Mouse (Mus musculus): Measurements from ENCODE around the gene Hras. TPM values are rescaled to one million over a fixed set of nuclear protein-coding genes. Genes with fewer than 3 reads are reported as not detected.

Hras gene
- 139 and 144 TPM in 2 replicates for polyA plus RNA-seq (2015; fragmentation: Nextera tagmentation; extraction: Ambion mirVana)

- H3K4me1 ChIP-seq (ENCODE audit: control insufficient read depth, insufficient read depth, low read length): peaks cover 30% of the 10 kb centered on the region
- H3K9me3 ChIP-seq (replicated peaks; ENCODE audit: control insufficient read depth, low read length, poor library complexity, severe bottlenecking): no peaks in the 10 kb centered on the region
- peaks cover 30% of the 10 kb centered on the region for H3K36me3 ChIP-seq (ENCODE audit: control insufficient read depth, insufficient read depth, low read length)
- ATAC-seq: peak; percentile 95
- H3K27me3 ChIP-seq (ENCODE audit: control insufficient read depth, insufficient read depth, low read depth, low read length): no peaks in the 10 kb centered on the region
- peak within 1 kb of the TSS; percentile 91 for H3K9ac ChIP-seq (ENCODE audit: low read depth, low read length)
- peak within 1 kb of the TSS; percentile 80 for H3K27ac ChIP-seq (ENCODE audit: low read length)
- H3K4me3 ChIP-seq (ENCODE audit: low read depth, low read length): peak within 1 kb of the TSS; percentile 94
- H3K4me2 ChIP-seq (ENCODE audit: low read length): peak within 1 kb of the TSS; percentile 99
- WGBS: under 1% methylated on average over 31 of the region's 39 CpGs
Measured at GRCm38 (mm10) chr7:141193948-141194347, at the start of gene Hras, which contains the start of gene Lrrc56. TSS of gene Hras (minus strand) at chr7:141194005. TSS of gene Lrrc56 (plus strand) at chr7:141194157.

GRCm38 (mm10) chr7:141231551-141231950 is 37.7 kb upstream of the Hras start:
- no peaks in the 10 kb centered on the region for H3K9me3 ChIP-seq (replicated peaks; ENCODE audit: control insufficient read depth, low read length, poor library complexity, severe bottlenecking)
- WGBS: 92% methylated on average over 10 of the region's 10 CpGs
- H3K27ac ChIP-seq (ENCODE audit: low read length): no peak overlapping the region
- no peaks in the 10 kb centered on the region for H3K27me3 ChIP-seq (ENCODE audit: control insufficient read depth, insufficient read depth, low read depth, low read length)
- peaks cover 21% of the 10 kb centered on the region for H3K4me1 ChIP-seq (ENCODE audit: control insufficient read depth, insufficient read depth, low read length)
- no peak overlapping the region for H3K4me3 ChIP-seq (ENCODE audit: low read depth, low read length)
- H3K9ac ChIP-seq (ENCODE audit: low read depth, low read length): no peak overlapping the region
- ATAC-seq: no peak
- peaks cover 20% of the 10 kb centered on the region for H3K36me3 ChIP-seq (ENCODE audit: control insufficient read depth, insufficient read depth, low read length)
- no peak overlapping the region for H3K4me2 ChIP-seq (ENCODE audit: low read length)

GRCm38 (mm10) chr7:141231111-141231510 is 37.3 kb upstream of the Hras start:
- H3K36me3 ChIP-seq (ENCODE audit: control insufficient read depth, insufficient read depth, low read length): peaks cover 18% of the 10 kb centered on the region
- H3K4me2 ChIP-seq (ENCODE audit: low read length): no peak overlapping the region
- no peak for ATAC-seq
- no peak overlapping the region for H3K4me3 ChIP-seq (ENCODE audit: low read depth, low read length)
- H3K9me3 ChIP-seq (replicated peaks; ENCODE audit: control insufficient read depth, low read length, poor library complexity, severe bottlenecking): no peaks in the 10 kb centered on the region
- no peaks in the 10 kb centered on the region for H3K27me3 ChIP-seq (ENCODE audit: control insufficient read depth, insufficient read depth, low read depth, low read length)
- H3K4me1 ChIP-seq (ENCODE audit: control insufficient read depth, insufficient read depth, low read length): peaks cover 21% of the 10 kb centered on the region
- no peak overlapping the region for H3K27ac ChIP-seq (ENCODE audit: low read length)
- no peak overlapping the region for H3K9ac ChIP-seq (ENCODE audit: low read depth, low read length)
- WGBS: 95% methylated on average over 3 of the region's 3 CpGs

DNA sequence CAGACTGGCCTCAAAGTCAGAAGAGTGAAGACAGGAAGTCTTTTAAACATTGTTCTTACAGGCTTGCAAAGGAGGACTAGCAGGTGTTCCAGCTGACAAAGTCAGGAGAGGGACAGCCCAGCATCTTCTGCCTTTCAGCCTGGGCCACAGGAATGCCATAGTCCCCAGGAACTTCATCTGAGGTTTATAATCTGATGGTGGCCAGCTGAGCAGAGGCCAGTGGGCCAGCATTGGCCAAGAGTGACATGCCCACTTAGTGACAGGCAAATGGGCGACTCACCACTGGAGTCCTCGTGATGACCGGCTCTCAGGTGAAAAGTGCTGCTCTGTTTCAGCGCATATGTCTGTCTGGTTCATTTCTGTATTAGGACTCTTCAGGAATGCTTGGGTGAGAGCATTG is 36.8 kb upstream of the Hras start:
- Histone ChIP-seq H3K4me1 (ENCODE audit: control insufficient read depth, insufficient read depth, low read length) (peaks cover 21% of the 10 kb centered on the region), H3K9ac (ENCODE audit: low read depth, low read length) (no peak overlapping the region), H3K36me3 (ENCODE audit: control insufficient read depth, insufficient read depth, low read length) (peaks cover 16% of the 10 kb centered on the region), H3K27ac (ENCODE audit: low read length) (no peak overlapping the region), H3K27me3 (ENCODE audit: control insufficient read depth, insufficient read depth, low read depth, low read length) (no peaks in the 10 kb centered on the region), H3K9me3 (replicated peaks; ENCODE audit: control insufficient read depth, low read length, poor library complexity, severe bottlenecking) (no peaks in the 10 kb centered on the region), H3K4me2 (ENCODE audit: low read length) (no peak overlapping the region), H3K4me3 (ENCODE audit: low read depth, low read length) (no peak overlapping the region)
- 92% methylated on average over 4 of the region's 4 CpGs for WGBS
- ATAC-seq: no peak

GRCm38 (mm10) chr7:141229702-141230101 is 35.9 kb upstream of the Hras start:
- WGBS: 65% methylated on average over 6 of the region's 6 CpGs
- no peak for ATAC-seq
- H3K4me1 ChIP-seq (ENCODE audit: control insufficient read depth, insufficient read depth, low read length): peaks cover 21% of the 10 kb centered on the region
- H3K27me3 ChIP-seq (ENCODE audit: control insufficient read depth, insufficient read depth, low read depth, low read length): no peaks in the 10 kb centered on the region
- H3K4me3 ChIP-seq (ENCODE audit: low read depth, low read length): peak overlapping the region; percentile 100
- peaks cover 14% of the 10 kb centered on the region for H3K36me3 ChIP-seq (ENCODE audit: control insufficient read depth, insufficient read depth, low read length)
- H3K27ac ChIP-seq (ENCODE audit: low read length): no peak overlapping the region
- H3K9ac ChIP-seq (ENCODE audit: low read depth, low read length): peak overlapping the region; percentile 90; the same call in 1 of the 2 replicates
- peak overlapping the region; percentile 94 for H3K4me2 ChIP-seq (ENCODE audit: low read length)
- H3K9me3 ChIP-seq (replicated peaks; ENCODE audit: control insufficient read depth, low read length, poor library complexity, severe bottlenecking): no peaks in the 10 kb centered on the region

DNA sequence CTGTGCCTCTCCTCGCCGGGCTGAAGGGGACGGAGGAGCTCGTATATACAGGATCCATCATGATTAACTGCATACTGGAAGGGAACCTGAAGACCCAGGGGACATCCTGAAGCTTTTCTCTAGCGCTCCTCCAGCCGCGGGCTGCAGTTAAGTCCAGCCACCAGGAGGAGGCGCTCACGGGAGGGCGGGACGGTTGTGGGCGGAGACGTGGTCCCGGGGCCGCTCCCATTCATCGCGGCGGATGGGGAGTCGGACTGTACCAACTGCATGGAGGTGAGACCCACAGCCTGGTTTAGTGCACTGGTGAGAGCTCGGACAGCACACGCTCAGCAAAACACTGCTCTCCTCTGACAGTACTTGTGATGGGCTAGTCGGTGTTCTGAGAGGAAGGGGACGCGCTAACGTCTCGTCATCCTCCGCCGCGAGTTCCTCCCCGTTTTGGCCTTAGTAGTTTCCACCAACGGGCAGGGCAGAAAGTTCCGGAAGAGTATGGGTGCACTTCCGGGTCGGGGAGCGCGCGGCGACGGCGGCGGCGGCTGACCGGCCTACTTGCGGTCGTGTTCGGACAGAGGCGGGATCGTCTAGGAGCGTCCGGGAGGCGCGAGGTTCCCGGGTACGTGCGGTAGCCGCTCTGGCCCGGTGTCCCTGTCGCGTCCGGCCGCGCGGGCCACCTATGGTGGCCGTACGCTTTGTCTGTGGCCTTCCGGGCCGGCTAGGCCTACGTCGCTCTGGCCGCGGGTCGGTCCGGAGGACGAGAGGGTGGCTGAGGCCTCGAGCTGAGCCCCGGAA is 34.7 kb upstream of the Hras start, which contains the start of gene Phrf1:
TSS of gene Phrf1 (plus strand) at position 506 of the 789 bp plus-strand sequence.
- ATAC-seq: peak; percentile 93
- Histone ChIP-seq H3K36me3 (ENCODE audit: control insufficient read depth, insufficient read depth, low read length) (peaks cover 14% of the 10 kb centered on the region), H3K4me3 (ENCODE audit: low read depth, low read length) (peak within 1 kb of the TSS; percentile 100), H3K9me3 (replicated peaks; ENCODE audit: control insufficient read depth, low read length, poor library complexity, severe bottlenecking) (no peaks in the 10 kb centered on the region), H3K4me2 (ENCODE audit: low read length) (peak within 1 kb of the TSS; percentile 94), H3K27me3 (ENCODE audit: control insufficient read depth, insufficient read depth, low read depth, low read length) (no peaks in the 10 kb centered on the region), H3K9ac (ENCODE audit: low read depth, low read length) (peak within 1 kb of the TSS; percentile 90), H3K4me1 (ENCODE audit: control insufficient read depth, insufficient read depth, low read length) (peaks cover 21% of the 10 kb centered on the region), H3K27ac (ENCODE audit: low read length) (peak within 1 kb of the TSS; percentile 99)
- under 1% methylated on average over 76 of the region's 76 CpGs for WGBS

DNA sequence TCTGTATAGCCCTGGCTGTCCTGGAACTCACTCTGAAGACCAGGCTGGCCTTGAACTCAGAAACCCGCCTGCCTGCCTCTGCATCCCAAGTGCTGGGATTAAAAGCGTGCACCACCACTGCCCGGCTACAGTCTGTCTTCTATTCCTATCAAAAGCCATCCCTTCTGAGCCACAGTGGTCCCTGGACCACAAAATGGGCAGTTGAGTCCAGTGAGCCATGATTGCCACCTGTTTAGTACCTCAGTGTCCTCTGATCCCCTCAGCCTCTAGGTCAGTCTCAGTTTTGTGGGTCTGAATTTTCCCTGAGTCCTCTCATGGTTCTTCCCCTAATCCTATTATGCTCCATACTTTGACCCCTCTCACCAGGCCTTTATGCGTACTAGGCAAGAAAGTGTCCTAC is 34.0 kb upstream of the Hras start:
- WGBS: 61% methylated on average over 4 of the region's 4 CpGs
- ATAC-seq: no peak
- Histone ChIP-seq H3K9me3 (replicated peaks; ENCODE audit: control insufficient read depth, low read length, poor library complexity, severe bottlenecking) (no peaks in the 10 kb centered on the region), H3K27me3 (ENCODE audit: control insufficient read depth, insufficient read depth, low read depth, low read length) (no peaks in the 10 kb centered on the region), H3K4me3 (ENCODE audit: low read depth, low read length) (no peak overlapping the region), H3K4me2 (ENCODE audit: low read length) (peak overlapping the region; percentile 35), H3K27ac (ENCODE audit: low read length) (peak overlapping the region; percentile 99), H3K9ac (ENCODE audit: low read depth, low read length) (peak overlapping the region; percentile 90; the same call in 1 of the 2 replicates), H3K36me3 (ENCODE audit: control insufficient read depth, insufficient read depth, low read length) (peaks cover 11% of the 10 kb centered on the region), H3K4me1 (ENCODE audit: control insufficient read depth, insufficient read depth, low read length) (peaks cover 21% of the 10 kb centered on the region)

- Histone ChIP-seq H3K36me3 (ENCODE audit: control insufficient read depth, insufficient read depth, low read length) (0 out of 2 replicates have a peak, but pooled peaks cover 2% of the 10 kb centered on the region), H3K4me3 (ENCODE audit: low read depth, low read length) (no peak overlapping the region), H3K27me3 (ENCODE audit: control insufficient read depth, insufficient read depth, low read depth, low read length) (no peaks in the 10 kb centered on the region), H3K4me1 (ENCODE audit: control insufficient read depth, insufficient read depth, low read length) (peaks cover 30% of the 10 kb centered on the region), H3K27ac (ENCODE audit: low read length) (no peak overlapping the region), H3K9ac (ENCODE audit: low read depth, low read length) (no peak overlapping the region), H3K9me3 (replicated peaks; ENCODE audit: control insufficient read depth, low read length, poor library complexity, severe bottlenecking) (no peaks in the 10 kb centered on the region), H3K4me2 (ENCODE audit: low read length) (no peak overlapping the region)
- no peak for ATAC-seq
- WGBS: 84% methylated on average over 6 of the region's 6 CpGs
Measured at GRCm38 (mm10) chr7:141226535-141226934, 32.7 kb upstream of the Hras start.

DNA sequence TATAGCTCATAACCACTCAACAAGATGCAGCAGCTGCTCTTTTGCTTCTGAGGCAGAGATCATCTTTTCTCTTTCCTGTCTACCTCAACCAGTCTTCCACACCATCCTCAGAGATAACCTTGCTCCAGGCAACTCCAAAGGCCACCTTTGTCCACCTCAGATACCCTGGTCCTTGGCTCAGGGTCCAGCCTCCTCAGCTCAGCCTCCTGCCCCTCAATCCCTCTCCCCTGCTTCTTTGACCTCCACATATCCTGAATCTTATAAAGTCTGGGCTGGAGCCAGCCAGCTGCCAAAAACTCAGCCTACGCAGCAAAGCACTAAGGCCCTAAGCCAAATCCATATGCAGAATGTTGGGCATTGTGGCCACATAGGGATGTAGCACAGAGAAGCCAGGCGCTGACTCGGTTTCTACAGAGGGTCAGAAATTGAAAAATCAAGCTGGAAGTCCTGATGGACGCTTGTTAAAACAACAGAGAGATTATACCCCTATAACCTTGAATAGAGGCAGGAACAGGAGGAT is 29.0 kb upstream of the Hras start:
- peaks cover 12% of the 10 kb centered on the region for H3K4me1 ChIP-seq (ENCODE audit: control insufficient read depth, insufficient read depth, low read length)
- H3K27ac ChIP-seq (ENCODE audit: low read length): peak overlapping the region; percentile 73; the same call in 1 of the 2 replicates
- H3K36me3 ChIP-seq (ENCODE audit: control insufficient read depth, insufficient read depth, low read length): no peaks in the 10 kb centered on the region; the same call in 1 of the 2 replicates
- no peaks in the 10 kb centered on the region for H3K9me3 ChIP-seq (replicated peaks; ENCODE audit: control insufficient read depth, low read length, poor library complexity, severe bottlenecking)
- 90% methylated on average over 4 of the region's 4 CpGs for WGBS
- H3K27me3 ChIP-seq (ENCODE audit: control insufficient read depth, insufficient read depth, low read depth, low read length): no peaks in the 10 kb centered on the region
- no peak for ATAC-seq
- H3K4me2 ChIP-seq (ENCODE audit: low read length): peak overlapping the region; percentile 80
- H3K9ac ChIP-seq (ENCODE audit: low read depth, low read length): 0 out of 2 replicates have a peak overlapping the region, but pooled peaks have one; percentile 68
- H3K4me3 ChIP-seq (ENCODE audit: low read depth, low read length): no peak overlapping the region
